In the genomic region with DNA sequence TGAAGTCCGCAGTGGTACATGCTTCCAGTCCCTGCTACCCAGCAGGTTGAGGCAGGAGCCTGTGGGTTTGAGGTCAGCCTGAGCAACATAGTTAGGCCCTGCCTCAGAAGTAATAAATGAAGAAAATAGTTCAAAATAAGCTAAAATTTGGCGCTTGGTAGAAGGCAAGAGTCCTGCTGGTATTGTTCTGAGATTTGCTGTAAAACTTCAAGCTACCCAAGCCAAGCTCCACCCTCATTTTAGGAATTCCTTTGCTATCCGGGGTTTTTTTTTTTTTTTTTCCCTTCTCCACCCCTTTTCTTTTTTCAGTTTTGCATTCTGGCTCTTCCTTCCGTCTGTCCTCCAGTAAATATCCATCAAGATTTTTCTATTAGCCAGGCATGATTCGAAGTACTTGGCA, we compare ENCODE assay signal across 13 mouse cellular contexts. TPM values are rescaled to one million over a fixed set of nuclear protein-coding genes. Genes with fewer than 3 reads are reported as not detected.
DNase-seq lines count a peak whose midpoint lies in the region; ATAC-seq lines count a peak whose summit lies in the region.
"Had no signal": no experiment of that assay in that cellular context is flagged by ENCODE, and none has a peak within 500 bp of the region (broad histone marks: within the 10 kb centered on the region; RNA-seq: fewer than 3 reads in every experiment).

No protein-coding gene starts in this region.

- H3K4me2 ChIP-seq in forebrain, embryonic 16.5 days (ENCODE audit: low read length), result no peak overlapping the region
- peak overlapping the region; percentile 53; the same call in 1 of the 2 replicates for H3K4me2 ChIP-seq in kidney, embryonic 15.5 days
- H3K4me2 ChIP-seq in midbrain, embryonic 16.5 days (ENCODE audit: low read length), result no peak overlapping the region
- H3K4me2 ChIP-seq in midbrain, embryonic 11.5 days, result no peak overlapping the region
- no peak overlapping the region for H3K4me2 ChIP-seq in stomach, embryonic 16.5 days (ENCODE audit: low read depth, low read length)
- H3K4me2 ChIP-seq: hindbrain, embryonic 14.5 days; liver, embryonic 12.5 days had no signal

- peaks cover 15% of the 10 kb centered on the region for H3K4me1 ChIP-seq in forebrain, embryonic 10.5 days
- H3K4me1 ChIP-seq in forebrain, embryonic 16.5 days (replicated peaks; ENCODE audit: control insufficient read depth, insufficient read depth, low read length), result 0 out of 2 replicates have a peak, but pooled peaks cover 2% of the 10 kb centered on the region
- peaks cover 13% of the 10 kb centered on the region for H3K4me1 ChIP-seq in kidney, embryonic 15.5 days
- H3K4me1 ChIP-seq in midbrain, embryonic 16.5 days (ENCODE audit: control insufficient read depth, insufficient read depth, low read length), result no peaks in the 10 kb centered on the region
- H3K4me1 ChIP-seq in midbrain, embryonic 11.5 days (ENCODE audit: control insufficient read depth, insufficient read depth, low read length), result no peaks in the 10 kb centered on the region
- 0 out of 2 replicates have a peak, but pooled peaks cover 3% of the 10 kb centered on the region for H3K4me1 ChIP-seq in stomach, embryonic 16.5 days (ENCODE audit: control insufficient read depth, insufficient read depth, low read length)

- H3K36me3 ChIP-seq in forebrain, embryonic 10.5 days (replicated peaks), result no peaks in the 10 kb centered on the region
- H3K36me3 ChIP-seq in forebrain, embryonic 16.5 days (ENCODE audit: control insufficient read depth, insufficient read depth), result no peaks in the 10 kb centered on the region
- H3K36me3 ChIP-seq in kidney, embryonic 15.5 days, result no peaks in the 10 kb centered on the region
- H3K36me3 ChIP-seq in midbrain, embryonic 16.5 days (ENCODE audit: control insufficient read depth, insufficient read depth, low read length), result no peaks in the 10 kb centered on the region
- no peaks in the 10 kb centered on the region for H3K36me3 ChIP-seq in midbrain, embryonic 11.5 days (ENCODE audit: control insufficient read depth, insufficient read depth, low read length)
- no peaks in the 10 kb centered on the region for H3K36me3 ChIP-seq in stomach, embryonic 16.5 days (ENCODE audit: control insufficient read depth, insufficient read depth, low read length)
- H3K36me3 ChIP-seq: liver, embryonic 12.5 days had no signal

- WGBS in forebrain, embryonic 10.5 days, result 84% methylated on average over 5 of the region's 5 CpGs
- WGBS in forebrain, embryonic 16.5 days, result 82% methylated on average over 5 of the region's 5 CpGs
- WGBS in kidney, embryonic 15.5 days, result 75% methylated on average over 5 of the region's 5 CpGs
- 79% methylated on average over 5 of the region's 5 CpGs for WGBS in midbrain, embryonic 16.5 days
- 77% methylated on average over 5 of the region's 5 CpGs for WGBS in midbrain, embryonic 11.5 days
- WGBS in stomach, embryonic 16.5 days, result 58% methylated on average over 5 of the region's 5 CpGs

- H3K27me3 ChIP-seq in forebrain, embryonic 10.5 days (ENCODE audit: poor library complexity, severe bottlenecking), result no peaks in the 10 kb centered on the region
- no peaks in the 10 kb centered on the region for H3K27me3 ChIP-seq in forebrain, embryonic 16.5 days (replicated peaks; ENCODE audit: control insufficient read depth, insufficient read depth, low read length)
- H3K27me3 ChIP-seq in kidney, embryonic 15.5 days, result no peaks in the 10 kb centered on the region
- H3K27me3 ChIP-seq in midbrain, embryonic 16.5 days (ENCODE audit: control insufficient read depth, insufficient read depth, low read depth, low read length), result no peaks in the 10 kb centered on the region
- H3K27me3 ChIP-seq in midbrain, embryonic 11.5 days (ENCODE audit: control insufficient read depth, insufficient read depth, low read length), result no peaks in the 10 kb centered on the region
- no peaks in the 10 kb centered on the region for H3K27me3 ChIP-seq in stomach, embryonic 16.5 days (ENCODE audit: control insufficient read depth, insufficient read depth, low read length)
- H3K27me3 ChIP-seq: liver, embryonic 12.5 days; Patski had no signal

- no peak overlapping the region for H3K4me3 ChIP-seq in forebrain, embryonic 10.5 days
- H3K4me3 ChIP-seq in forebrain, embryonic 16.5 days (replicated peaks; ENCODE audit: low read length), result no peak overlapping the region
- no peak overlapping the region for H3K4me3 ChIP-seq in kidney, embryonic 15.5 days (replicated peaks)
- no peak overlapping the region for H3K4me3 ChIP-seq in midbrain, embryonic 16.5 days (ENCODE audit: low read depth, low read length)
- H3K4me3 ChIP-seq in midbrain, embryonic 11.5 days (ENCODE audit: low read depth, low read length), result no peak overlapping the region
- no peak overlapping the region for H3K4me3 ChIP-seq in stomach, embryonic 16.5 days (replicated peaks; ENCODE audit: low read length)
- H3K4me3 ChIP-seq: liver, embryonic 12.5 days had no signal

- ATAC-seq in forebrain, embryonic 16.5 days, result no peak
- no peak for ATAC-seq in kidney, embryonic 15.5 days (replicated peaks; ENCODE audit: low FRiP score)
- ATAC-seq in midbrain, embryonic 16.5 days, result no peak
- no peak for ATAC-seq in midbrain, embryonic 11.5 days (ENCODE audit: low FRiP score)
- ATAC-seq in stomach, embryonic 16.5 days (ENCODE audit: insufficient read depth, low FRiP score), result no peak
- ATAC-seq: liver, embryonic 12.5 days; Patski had no signal

- H3K27ac ChIP-seq in forebrain, embryonic 10.5 days, result 0 out of 2 replicates have a peak overlapping the region, but pooled peaks have one; percentile 44
- H3K27ac ChIP-seq in forebrain, embryonic 16.5 days (ENCODE audit: low read length), result no peak overlapping the region
- peak overlapping the region; percentile 78 for H3K27ac ChIP-seq in kidney, embryonic 15.5 days
- H3K27ac ChIP-seq in midbrain, embryonic 16.5 days (ENCODE audit: low read length), result 0 out of 2 replicates have a peak overlapping the region, but pooled peaks have one; percentile 4
- H3K27ac ChIP-seq in midbrain, embryonic 11.5 days (ENCODE audit: low read depth, low read length), result no peak overlapping the region
- H3K27ac ChIP-seq in stomach, embryonic 16.5 days (ENCODE audit: low read length), result 0 out of 2 replicates have a peak overlapping the region, but pooled peaks have one; percentile 14
- H3K27ac ChIP-seq: hindbrain, embryonic 14.5 days; liver, embryonic 12.5 days had no signal

- no peaks in the 10 kb centered on the region for H3K9me3 ChIP-seq in forebrain, embryonic 10.5 days
- no peaks in the 10 kb centered on the region for H3K9me3 ChIP-seq in forebrain, embryonic 16.5 days (ENCODE audit: control insufficient read depth, low read length)
- H3K9me3 ChIP-seq in kidney, embryonic 15.5 days (replicated peaks), result no peaks in the 10 kb centered on the region
- H3K9me3 ChIP-seq in midbrain, embryonic 16.5 days (replicated peaks; ENCODE audit: control insufficient read depth, low read length, poor library complexity, severe bottlenecking), result no peaks in the 10 kb centered on the region
- no peaks in the 10 kb centered on the region for H3K9me3 ChIP-seq in midbrain, embryonic 11.5 days (ENCODE audit: control insufficient read depth, low read length)
- H3K9me3 ChIP-seq in stomach, embryonic 16.5 days (replicated peaks; ENCODE audit: control insufficient read depth, low read length), result no peaks in the 10 kb centered on the region
- H3K9me3 ChIP-seq: liver, embryonic 12.5 days had no signal

- no peak overlapping the region for H3K9ac ChIP-seq in forebrain, embryonic 16.5 days (replicated peaks; ENCODE audit: low read depth, low read length)
- H3K9ac ChIP-seq in kidney, embryonic 15.5 days, result no peak overlapping the region
- H3K9ac ChIP-seq in midbrain, embryonic 16.5 days (ENCODE audit: low read depth, low read length), result no peak overlapping the region
- H3K9ac ChIP-seq in midbrain, embryonic 11.5 days (ENCODE audit: low read length), result no peak overlapping the region
- H3K9ac ChIP-seq in stomach, embryonic 16.5 days (ENCODE audit: low read length), result no peak overlapping the region
- H3K9ac ChIP-seq: hindbrain, embryonic 14.5 days; liver, embryonic 12.5 days had no signal

- no peak for DNase-seq in forebrain, embryonic 10.5 days (ENCODE audit: extremely low spot score, low spot score)
- DNase-seq in kidney, postnatal 10 days, result no peak
- no peak for DNase-seq in midbrain, embryonic 11.5 days (ENCODE audit: low spot score, missing footprints)
- no peak for DNase-seq in spleen, postnatal 4 days (ENCODE audit: low spot score in 2 of 2)
- DNase-seq: cerebellum, adult 8-10 months; layer of hippocampus, postnatal 36 days had no signal

RNA-seq across cellular contexts. Expression of a gene that starts 15.7 kb away (rescaled TPM):
- polyA plus RNA-seq in forebrain, embryonic 10.5 days (2016; fragmentation: Nextera tagmentation; extraction: Ambion mirVana), result 10.1 and 11.4 TPM in 2 replicates
- polyA plus RNA-seq in forebrain, embryonic 16.5 days (2015; fragmentation: Nextera tagmentation; extraction: Ambion mirVana), result 10.6 and 11.8 TPM in 2 replicates
- polyA plus RNA-seq in kidney, embryonic 15.5 days (2015; fragmentation: Nextera tagmentation; extraction: Ambion mirVana), result 16.4 and 16.8 TPM in 2 replicates
- 6.4 and 7.6 TPM in 2 replicates for polyA plus RNA-seq in midbrain, embryonic 16.5 days (2015; fragmentation: Nextera tagmentation; extraction: Ambion mirVana)
- 17.2 and 18.0 TPM in 2 replicates for polyA plus RNA-seq in midbrain, embryonic 11.5 days (2014; fragmentation: Nextera tagmentation; extraction: Ambion mirVana)
- 13.6 and 14.6 TPM in 2 replicates for polyA plus RNA-seq in stomach, embryonic 16.5 days (2015; fragmentation: Nextera tagmentation; extraction: Ambion mirVana)

Comparison
In these comparisons a context has a peak if more than half of its experiments do, and no peak if none do; other contexts are left out.
1. H3K27ac ChIP-seq: peak in forebrain, embryonic 10.5 days (single experiment), kidney, embryonic 15.5 days (single experiment), midbrain, embryonic 16.5 days (single experiment) and stomach, embryonic 16.5 days (single experiment); none in forebrain, embryonic 16.5 days (single experiment) and midbrain, embryonic 11.5 days (single experiment).